Mouse (Mus musculus): ENCODE data around the gene Arl2. TPM values are rescaled to one million over a fixed set of nuclear protein-coding genes. Genes with fewer than 3 reads are reported as not detected.
"Not testable (repeated sequence)": the region's sequence is repeated elsewhere in the genome, so short reads cannot be mapped to it uniquely, and the experiment has no call there.

The Arl2 gene
- total RNA-seq (2022): 100 to 1,000 TPM in 2 of 4 experiments, 10 to 100 TPM in 2; 89.4 to 109 (median 102) TPM

- peak in 1 of 2 experiments; percentile 83 for DNase-seq (ENCODE audit: low spot score in 2 of 2)
Measured at GRCm38 (mm10) chr19:6141394-6141749, at the start of gene Arl2. Arl2 (minus strand) TSS chr19:6141548.

GRCm38 (mm10) chr19:6184131-6184530 is 42.8 kb upstream of the Arl2 start, which contains the start of gene Majin:
Majin (plus strand) TSS chr19:6184388.
- no peak for DNase-seq (ENCODE audit: low spot score in 2 of 2)

GRCm38 (mm10) chr19:6182534-6182933 is 41.2 kb upstream of the Arl2 start:
- no peak for DNase-seq (ENCODE audit: low spot score in 2 of 2)

- no peak for DNase-seq (ENCODE audit: low spot score in 2 of 2)
Measured at GRCm38 (mm10) chr19:6181629-6182028, 40.3 kb upstream of the Arl2 start.

GRCm38 (mm10) chr19:6178775-6179174 is 37.4 kb upstream of the Arl2 start:
- DNase-seq (ENCODE audit: low spot score in 2 of 2): no peak

DNA sequence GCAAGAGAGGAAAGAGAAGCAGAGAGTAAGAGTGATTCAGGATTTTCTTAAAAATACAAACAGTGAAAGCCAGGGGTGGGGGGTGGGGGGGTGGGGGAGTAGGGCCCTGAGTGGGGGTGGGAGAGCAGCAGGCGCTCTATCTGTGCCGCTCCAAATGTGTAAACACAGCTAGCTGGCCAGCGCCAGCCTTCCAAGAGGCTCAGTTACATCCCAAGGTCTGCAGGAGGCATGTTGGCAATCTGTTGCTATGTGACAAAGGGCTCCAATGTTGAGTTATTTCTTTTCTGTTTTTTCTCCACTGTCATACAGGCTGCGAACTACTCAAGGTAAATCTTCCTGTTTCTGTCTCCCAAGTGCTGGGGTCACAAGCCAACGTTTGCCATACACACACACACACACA is 33.4 kb upstream of the Arl2 start:
- DNase-seq (ENCODE audit: low spot score in 2 of 2): no peak

DNA sequence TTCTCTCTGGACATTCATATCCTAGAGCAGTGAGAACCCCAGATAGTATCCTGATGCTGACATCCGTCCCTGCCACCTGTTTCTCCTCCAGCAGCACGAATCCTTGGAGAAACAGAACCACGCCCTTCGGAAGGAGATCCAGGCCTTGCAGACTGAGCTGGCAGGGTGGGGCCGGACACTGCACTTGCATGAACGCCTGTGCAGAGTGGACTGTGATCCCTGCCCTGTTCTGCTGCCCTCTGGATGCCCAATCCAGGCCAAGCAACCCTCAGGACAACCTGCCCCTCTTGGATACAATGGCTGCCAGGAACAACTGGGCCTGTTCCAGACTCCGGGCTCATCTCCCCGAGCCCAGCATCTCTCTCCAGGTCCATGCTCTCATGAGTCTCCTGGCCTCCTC is 29.9 kb upstream of the Arl2 start:
- DNase-seq (ENCODE audit: low spot score in 2 of 2): no peak

DNA sequence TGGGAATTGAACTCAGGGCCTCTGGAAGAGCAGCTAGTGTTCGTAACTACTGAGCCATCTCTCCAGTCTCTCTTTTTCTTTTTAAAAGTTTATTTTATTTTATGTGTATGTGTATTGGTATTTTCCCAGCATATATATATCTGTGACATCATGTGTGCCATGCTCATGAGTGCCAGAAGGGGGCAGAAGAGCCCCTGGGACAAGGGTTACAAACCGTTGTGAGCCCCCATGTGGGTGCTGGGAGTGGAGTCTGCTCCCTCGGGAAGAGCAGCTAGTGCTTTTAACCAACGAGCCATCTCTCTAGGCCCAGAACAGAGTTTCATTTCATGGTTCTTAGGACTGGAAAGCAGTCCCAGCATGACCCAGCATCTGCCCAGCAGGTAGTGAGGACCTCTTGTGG is 25.4 kb upstream of the Arl2 start:
- DNase-seq (ENCODE audit: low spot score in 2 of 2): no peak

DNA sequence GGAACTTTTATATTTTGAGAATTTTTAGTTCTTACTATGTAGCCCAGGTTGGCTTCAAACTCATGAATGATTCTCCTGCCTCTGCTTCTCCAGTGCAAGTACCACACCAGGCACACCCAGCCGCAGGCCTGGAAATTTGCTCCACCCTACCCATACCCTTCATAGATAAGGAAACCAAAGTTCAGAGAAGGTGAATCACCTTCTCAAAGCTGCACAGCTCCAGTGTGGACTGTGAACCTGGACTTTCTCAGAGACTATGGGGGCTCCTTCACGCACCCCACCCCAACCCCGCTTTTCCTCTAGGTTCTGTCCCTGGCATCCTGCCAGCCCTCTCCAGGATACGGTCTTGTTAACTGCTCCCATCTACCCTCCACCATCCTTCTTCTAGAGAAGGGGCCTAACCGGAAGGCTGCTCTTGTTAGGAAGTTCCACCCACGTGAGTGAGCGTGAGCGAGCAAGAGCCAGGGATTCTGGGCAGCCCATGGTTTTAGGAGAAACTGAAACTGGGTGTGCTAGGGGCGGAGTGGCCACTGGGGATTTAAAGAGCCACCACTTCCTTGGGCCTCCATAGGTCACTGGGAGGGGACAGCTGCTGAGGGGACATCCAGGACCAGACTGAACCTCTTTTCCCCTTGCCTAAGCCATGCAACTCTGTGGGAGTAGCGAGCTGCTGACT is 22.7 kb upstream of the Arl2 start:
- DNase-seq (ENCODE audit: low spot score in 2 of 2): no peak

GRCm38 (mm10) chr19:6157220-6157619 is 15.9 kb upstream of the Arl2 start:
- no peak for DNase-seq (ENCODE audit: low spot score in 2 of 2)

- no peak for DNase-seq (ENCODE audit: low spot score in 2 of 2)
Measured at GRCm38 (mm10) chr19:6156372-6156771, 15.0 kb upstream of the Arl2 start.

- DNase-seq (ENCODE audit: low spot score in 2 of 2): no peak
Measured at GRCm38 (mm10) chr19:6155174-6155573, 13.8 kb upstream of the Arl2 start.

DNA sequence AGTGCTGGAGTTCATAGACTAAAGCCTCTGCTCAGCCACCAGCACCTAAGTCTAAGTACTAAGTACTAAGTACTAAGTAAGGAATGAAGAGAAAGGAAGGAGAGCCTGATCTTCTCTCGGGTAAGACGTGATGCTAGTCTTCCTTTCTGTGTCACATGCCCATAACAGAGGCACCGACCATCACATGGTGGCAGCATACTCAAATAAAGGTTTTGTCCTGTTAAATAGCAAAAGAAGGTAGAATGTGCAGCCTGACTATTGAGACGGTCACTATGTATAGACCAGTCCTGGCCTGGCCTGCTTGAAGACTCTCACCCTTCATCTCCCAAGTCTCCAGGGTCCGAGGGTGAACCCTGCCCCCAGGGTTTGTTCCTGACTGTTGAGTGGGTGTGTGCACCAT is 3.5 kb upstream of the Arl2 start:
- DNase-seq (ENCODE audit: low spot score in 2 of 2): no peak

DNA sequence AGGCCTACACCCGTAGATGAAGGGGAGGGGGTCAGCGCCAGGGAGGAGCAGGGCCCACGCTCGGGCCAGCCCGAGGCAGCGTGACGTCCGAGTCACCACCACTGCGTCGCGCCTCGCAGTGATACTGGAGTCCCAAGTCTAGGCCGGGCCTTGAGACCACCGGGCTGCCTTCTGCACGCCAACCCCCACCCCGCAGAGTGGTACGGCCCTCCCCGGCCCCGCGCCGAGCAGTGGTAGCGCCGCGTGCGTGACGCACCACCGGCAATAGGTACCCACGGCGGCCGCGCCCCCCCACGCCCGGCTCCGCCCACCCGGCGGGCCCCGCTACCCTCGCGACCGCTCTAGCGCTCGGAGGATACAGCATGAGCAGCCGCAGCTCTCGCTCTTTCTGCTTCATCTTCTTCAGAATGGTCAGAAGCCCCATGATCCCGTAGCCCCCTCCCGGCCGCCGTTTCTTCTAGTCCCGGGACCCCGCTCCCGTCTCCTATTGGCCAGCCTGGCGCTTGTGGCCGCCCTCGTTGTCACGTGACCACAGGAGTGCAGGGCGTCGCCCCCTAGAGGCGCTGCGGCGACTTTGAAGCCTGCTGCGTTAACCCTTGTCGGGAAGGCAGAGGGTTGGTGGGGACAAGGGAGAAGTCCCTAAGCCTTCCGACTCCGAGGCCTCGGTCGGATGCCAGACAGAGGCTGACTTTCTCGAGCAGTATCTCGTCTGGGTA is 512 bp downstream of the Arl2 start, which contains the start of gene Batf2:
Gene Batf2 (plus strand): TSS at position 306 of the 716 bp plus-strand sequence.
- DNase-seq (ENCODE audit: low spot score in 2 of 2): peak; percentile 88 to 93

DNA sequence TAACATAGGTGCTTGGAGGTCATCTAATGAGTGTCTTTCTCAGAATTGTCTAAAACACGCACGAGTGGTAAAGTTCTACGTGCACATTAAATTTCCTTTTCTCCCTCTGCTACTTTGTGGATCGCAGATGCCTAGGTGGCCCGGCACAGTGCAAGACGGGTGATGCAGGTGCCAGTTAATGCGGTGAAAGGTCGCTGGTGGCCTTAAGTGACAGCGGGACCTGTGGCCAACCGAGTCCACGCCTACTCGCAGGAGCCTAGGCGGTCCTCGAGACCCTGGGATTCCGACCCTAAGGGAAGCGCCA is 1.0 kb downstream of the Arl2 start:
- DNase-seq (ENCODE audit: low spot score in 2 of 2): no peak

DNA sequence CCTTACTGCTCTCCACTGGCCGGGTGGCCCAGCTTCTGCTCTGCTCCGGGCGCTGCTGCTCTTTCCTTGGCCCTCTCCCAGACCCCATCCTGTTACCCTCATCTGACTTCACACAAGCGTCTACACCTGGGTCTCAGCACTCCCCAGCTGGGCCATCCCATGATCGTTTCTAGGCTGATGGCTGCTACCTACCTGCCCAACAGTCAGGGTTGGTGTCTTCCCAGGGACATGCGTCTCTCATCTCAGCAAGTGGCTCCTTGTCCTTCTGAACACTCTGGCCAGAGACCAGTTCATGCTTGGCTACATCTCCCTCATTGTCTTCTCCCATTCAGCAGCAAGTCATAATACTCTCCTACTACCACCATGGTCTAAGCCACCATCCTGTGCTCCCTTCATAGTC is 1.6 kb downstream of the Arl2 start:
- DNase-seq (ENCODE audit: low spot score in 2 of 2): no peak

- no peak for DNase-seq (ENCODE audit: low spot score in 2 of 2)
Measured at GRCm38 (mm10) chr19:6136397-6136796, 5.0 kb downstream of the Arl2 start.

- DNase-seq (ENCODE audit: low spot score in 2 of 2): not testable (repeated sequence)
Measured at GRCm38 (mm10) chr19:6133197-6133596, 8.2 kb downstream of the Arl2 start.

- DNase-seq (ENCODE audit: low spot score in 2 of 2): no peak
Measured at GRCm38 (mm10) chr19:6132171-6132827, 9.0 kb downstream of the Arl2 start.

DNA sequence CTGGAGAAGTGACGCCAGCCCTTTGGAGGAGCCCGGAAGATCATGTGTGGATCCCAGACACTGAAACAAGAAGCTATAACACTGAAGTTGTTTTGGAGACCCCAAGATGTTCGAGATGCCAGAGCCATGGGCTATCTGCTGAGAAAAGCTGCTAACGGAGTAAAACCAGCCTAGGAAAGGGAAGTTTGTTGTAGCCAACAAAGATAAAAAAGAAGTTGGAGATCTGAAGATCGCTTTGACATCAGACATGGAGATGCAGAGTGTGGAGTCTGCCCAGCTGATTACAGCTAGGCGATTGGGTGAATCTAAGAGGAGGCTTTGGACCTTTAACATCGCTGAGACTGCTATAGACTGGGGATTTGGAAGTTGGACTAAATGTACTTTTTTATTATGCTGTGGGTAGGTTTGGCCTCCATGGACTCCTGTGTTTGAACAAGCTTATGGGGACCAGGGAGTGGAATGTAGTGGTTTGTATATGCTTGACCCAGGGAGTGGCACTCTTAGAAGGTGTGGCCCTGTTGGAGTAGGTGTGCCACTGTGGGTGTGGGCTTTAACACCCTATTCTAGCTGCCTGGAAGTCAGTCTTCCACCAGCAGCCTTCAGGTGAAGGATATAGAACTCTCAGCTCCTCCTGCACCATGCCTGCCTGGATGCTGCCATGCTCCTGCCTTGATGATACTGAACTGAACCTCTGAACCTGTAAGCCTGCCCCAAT is 10.8 kb downstream of the Arl2 start:
- DNase-seq (ENCODE audit: low spot score in 2 of 2): not testable (repeated sequence)

- peak; percentile 94 to 96 for DNase-seq (ENCODE audit: low spot score in 2 of 2)
Measured at GRCm38 (mm10) chr19:6127760-6128341, 13.5 kb downstream of the Arl2 start, which contains the start of gene Snx15. Snx15 (minus strand) TSS chr19:6128304.
